Mouse (Mus musculus) layer of hippocampus, adult 2 months (tissue): ENCODE results near the gene Thumpd2. TPM values are rescaled to one million over a fixed set of nuclear protein-coding genes. Genes with fewer than 3 reads are reported as not detected.
A peak's percentile ranks its signal among the peaks of the same experiment; 100 is the strongest.

ENCODE experiments used
- DNase-seq, 2 experiments: peaks; one replicate each; pipeline ENCODE4 v3.0.0; 2022; ENCODE audit warnings: low spot score in 2 of 2
- H3K27ac ChIP-seq: fragments of 200-600 bp; 2 replicates; pipeline ENCODE4 v1.8.1; 2022
- H3K4me3 ChIP-seq: fragments of 200-600 bp; 2 replicates; pipeline ENCODE4 v1.8.1; 2022; ENCODE audit warnings: mild to moderate bottlenecking
- CTCF ChIP-seq: fragments of 200-600 bp; conservative IDR thresholded peaks from 2 replicates; pipeline ENCODE4 v1.8.1; 2022; ENCODE audit warnings: antibody characterized with exemption, mild to moderate bottlenecking, moderate library complexity
- total RNA-seq, 2 experiments: library from RNA; stranded (reverse); gene quantifications; 2 replicates each; pipeline ENCODE4 v1.2.3; 2021

The Thumpd2 gene
- total RNA-seq, 2 experiments from 2014 or later: 8.4 to 8.6 TPM

DNA sequence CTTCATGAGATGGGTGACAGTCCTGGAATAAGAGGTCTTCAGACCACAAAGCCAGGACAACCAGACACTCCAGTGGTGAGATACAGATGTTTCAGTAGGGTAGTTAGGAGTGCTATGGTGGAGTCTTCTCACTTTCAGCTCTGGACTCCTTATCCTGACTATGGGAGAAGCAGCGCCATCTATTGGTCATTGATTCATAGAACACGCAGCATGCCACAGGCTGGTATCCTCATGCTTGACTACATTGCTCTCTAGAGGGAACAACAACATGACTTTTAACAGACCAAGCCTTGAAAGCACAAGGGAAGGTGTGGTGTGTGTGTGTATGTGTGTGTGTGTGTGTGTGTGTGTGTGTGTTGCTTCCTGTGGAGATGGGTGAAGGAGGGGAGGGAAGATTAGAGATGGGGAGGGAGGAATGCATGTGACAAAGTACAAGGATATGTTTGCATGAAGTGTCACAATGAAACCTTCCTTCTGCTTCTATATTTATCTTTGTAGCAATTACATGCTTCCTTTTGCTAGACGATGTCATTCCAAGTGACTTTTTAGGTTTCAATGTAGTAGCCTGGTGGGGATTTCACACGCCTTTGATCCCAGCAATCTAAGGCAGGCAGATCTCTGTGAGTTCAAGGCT is 49.0 kb downstream of the Thumpd2 start:
- peak; percentile 47 to 69 for DNase-seq
- TF ChIP-seq CTCF: peak; percentile 80
- Histone ChIP-seq H3K4me3 (no peak overlapping the region), H3K27ac (no peak overlapping the region)

DNA sequence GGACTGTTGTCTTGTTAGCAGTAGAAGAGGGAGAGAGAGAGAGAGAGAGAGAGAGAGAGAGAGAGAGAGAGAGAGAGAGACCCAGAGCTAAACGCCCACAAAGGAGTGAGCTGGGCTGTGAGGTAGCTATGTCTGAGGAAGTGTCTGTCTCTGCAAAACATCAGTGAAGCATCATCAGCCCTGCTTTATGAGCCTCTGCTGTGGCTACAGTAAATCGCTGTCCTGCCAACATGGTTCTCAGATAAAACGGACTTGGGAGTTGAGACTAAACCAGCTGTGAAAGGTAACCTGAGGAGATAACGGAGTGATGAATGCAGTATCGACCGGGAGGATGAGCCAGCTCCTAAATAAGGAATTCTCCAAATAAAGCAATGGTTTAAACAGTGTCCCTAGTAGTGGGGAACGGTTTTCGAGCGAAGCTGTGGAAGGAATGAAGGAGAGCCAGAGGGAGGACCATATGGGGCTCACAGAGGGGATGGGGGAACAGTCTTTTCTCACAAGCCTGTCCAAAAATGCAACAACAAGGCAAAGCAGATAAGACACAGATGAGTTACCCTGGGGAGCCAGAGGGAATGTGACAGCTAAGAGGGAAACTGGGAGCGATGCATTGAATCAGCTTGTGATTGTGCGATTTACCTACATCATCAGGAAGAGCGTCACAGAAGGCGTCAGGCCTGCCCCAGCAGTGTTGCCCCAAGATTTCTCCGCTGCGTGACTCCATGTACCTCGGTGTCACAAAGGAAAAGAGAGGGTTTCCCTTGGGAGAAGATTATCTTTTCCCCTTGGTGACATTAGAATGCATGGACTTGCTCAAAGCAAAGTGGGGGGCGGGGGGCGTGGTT is 53.8 kb downstream of the Thumpd2 start:
- H3K4me3 ChIP-seq: no peak overlapping the region
- peak; percentile 56 to 66 for DNase-seq
- peak overlapping the region; percentile 84 for H3K27ac ChIP-seq

DNA sequence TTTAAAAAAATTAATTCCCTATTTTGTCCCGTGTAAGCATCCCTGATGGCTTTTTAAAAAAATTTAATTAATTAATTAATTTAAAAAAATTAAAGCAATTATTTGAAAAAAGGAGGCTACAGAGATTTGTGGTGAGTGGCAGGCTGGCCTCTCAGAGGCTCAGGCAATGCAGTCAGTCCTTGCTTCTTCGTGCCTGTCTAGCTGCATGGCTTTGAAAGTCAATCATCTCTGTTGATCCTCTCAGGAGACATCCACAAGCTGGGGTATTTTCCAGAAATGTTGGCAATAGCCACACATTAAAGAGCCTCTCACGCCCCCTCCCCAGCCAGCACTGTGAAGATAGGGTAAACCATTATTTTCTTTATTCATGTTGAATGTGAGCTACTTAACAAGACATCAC is 54.7 kb downstream of the Thumpd2 start:
- Histone ChIP-seq H3K4me3 (no peak overlapping the region), H3K27ac (no peak overlapping the region)
- TF ChIP-seq CTCF: no peak
- DNase-seq: no peak

More for the DNA sequence above, 53.8 kb downstream of the Thumpd2 start:
- no peak for TF ChIP-seq CTCF

DNA sequence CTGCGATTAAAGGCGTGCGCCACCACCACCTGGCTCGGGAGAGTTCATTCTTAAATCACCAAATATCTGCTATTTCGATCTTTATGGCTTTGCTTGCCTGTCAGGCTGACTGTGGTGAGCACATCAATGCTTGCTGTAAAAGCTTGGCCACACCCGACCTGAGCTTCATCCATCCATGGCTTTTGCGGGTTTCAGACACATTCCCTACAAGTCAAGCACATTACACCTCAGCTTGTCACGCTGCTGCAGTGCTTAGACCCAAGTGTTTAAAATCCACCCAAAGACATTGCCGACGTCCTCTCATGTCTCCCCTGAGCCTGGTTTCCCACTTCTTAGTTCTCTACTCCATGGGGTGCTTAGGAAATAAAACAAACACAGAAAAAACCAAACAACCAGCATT is 55.8 kb downstream of the Thumpd2 start:
- Histone ChIP-seq H3K27ac (no peak overlapping the region), H3K4me3 (no peak overlapping the region)
- no peak for TF ChIP-seq CTCF
- no peak for DNase-seq

DNA sequence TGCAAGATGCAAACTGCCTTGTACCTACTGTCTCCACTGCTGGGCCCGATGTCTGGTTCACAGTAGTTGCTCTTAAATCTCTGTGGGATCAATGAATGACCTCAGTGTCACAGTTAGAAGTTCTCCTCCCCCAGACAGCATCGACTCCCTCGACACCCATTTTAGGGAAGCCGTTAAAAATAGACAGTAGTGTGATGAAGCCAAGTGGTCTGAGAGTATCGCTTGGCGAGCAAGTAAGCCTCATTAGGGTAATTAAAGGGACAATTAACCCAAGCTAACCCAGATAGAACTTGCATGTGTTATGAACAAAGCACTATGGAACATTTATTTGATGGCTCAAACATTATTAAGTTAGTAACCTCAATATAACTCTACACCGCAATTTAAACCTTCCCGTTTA is 59.6 kb downstream of the Thumpd2 start:
- H3K27ac ChIP-seq: no peak overlapping the region
- TF ChIP-seq CTCF: no peak
- no peak for DNase-seq
- H3K4me3 ChIP-seq: no peak overlapping the region

DNA sequence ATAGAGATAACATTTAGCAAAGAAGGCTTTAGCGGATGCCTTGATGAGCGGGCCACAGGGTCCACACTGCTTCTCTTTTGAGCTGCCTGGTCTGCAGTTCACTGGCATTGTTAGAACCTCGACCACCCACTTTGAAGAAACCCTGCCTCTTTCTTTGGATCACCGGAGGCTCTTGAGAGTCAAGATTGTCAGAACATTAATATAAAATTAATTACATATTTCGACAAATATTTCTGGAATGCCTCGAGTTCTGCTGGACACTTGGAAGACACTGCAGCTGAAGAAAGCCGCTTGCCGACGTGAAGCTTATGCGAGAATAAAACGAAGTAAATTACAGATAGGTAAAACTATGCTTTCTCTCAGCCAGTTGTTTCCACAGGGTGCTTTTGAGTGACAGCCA is 60.4 kb downstream of the Thumpd2 start:
- Histone ChIP-seq H3K27ac (no peak overlapping the region), H3K4me3 (no peak overlapping the region)
- no peak for DNase-seq

DNA sequence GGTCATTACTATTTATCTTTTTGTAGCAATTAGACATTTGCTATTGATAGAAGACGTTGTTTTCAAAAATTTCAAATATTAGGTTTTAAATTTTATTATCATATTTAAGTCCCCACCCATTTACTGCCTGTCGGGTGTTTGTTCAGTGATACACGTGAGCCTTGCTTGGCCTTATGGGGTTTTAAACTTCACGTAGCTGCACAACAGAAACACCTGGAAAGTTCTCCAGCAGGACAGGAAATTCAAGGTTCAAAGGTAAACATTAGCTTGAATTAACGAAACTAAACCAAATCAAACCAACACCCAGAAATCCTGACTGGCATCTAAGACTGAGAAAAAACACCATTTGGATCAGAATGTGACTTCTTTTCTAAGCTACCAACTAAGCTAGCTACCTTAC is 62.8 kb downstream of the Thumpd2 start:
- no peak overlapping the region for H3K27ac ChIP-seq
- H3K4me3 ChIP-seq: no peak overlapping the region
- no peak for TF ChIP-seq CTCF
- no peak for DNase-seq

More for the DNA sequence above, 60.4 kb downstream of the Thumpd2 start:
- TF ChIP-seq CTCF: no peak

DNA sequence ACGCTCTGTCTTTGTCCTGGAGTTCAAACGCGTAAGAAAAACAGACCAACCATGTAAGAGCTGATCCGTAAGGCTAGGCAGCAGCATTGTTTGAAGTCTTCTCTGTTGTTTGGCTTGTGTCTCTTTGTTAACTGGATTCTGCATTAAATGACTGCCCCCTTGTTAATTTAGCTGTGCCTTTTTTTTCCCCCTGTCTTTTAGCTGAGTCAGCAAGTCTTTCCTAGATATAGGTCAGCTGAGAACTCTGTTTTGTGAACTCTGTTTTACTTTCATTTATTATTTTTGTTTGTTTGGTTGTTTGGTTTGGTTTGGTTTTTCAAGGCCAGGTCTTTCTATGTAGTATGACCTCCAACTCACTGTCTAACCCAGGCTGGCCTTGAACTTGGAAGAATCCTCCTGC is 63.2 kb downstream of the Thumpd2 start:
- Histone ChIP-seq H3K27ac (no peak overlapping the region), H3K4me3 (no peak overlapping the region)
- no peak for DNase-seq
- no peak for TF ChIP-seq CTCF

DNA sequence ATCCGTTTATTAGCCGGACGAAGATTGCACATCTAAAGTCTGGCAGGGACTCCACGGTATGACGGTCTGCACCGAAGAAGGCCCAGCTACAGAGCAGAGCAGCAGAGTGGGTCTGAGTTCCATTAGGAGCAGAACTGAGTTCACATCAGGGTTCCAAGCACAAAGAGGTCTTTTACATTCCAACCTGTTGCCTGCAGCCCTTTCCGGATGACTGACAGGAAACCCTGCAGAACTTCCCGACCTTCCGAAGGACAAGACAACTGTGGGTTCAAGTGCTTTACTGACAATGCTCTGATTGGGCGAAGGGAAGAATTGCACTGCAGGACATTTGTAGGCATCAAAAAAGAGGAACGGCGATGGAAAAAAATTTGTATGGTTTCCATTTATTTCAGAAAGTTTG is 63.9 kb downstream of the Thumpd2 start:
- no peak for TF ChIP-seq CTCF
- Histone ChIP-seq H3K27ac (no peak overlapping the region), H3K4me3 (no peak overlapping the region)
- no peak for DNase-seq

DNA sequence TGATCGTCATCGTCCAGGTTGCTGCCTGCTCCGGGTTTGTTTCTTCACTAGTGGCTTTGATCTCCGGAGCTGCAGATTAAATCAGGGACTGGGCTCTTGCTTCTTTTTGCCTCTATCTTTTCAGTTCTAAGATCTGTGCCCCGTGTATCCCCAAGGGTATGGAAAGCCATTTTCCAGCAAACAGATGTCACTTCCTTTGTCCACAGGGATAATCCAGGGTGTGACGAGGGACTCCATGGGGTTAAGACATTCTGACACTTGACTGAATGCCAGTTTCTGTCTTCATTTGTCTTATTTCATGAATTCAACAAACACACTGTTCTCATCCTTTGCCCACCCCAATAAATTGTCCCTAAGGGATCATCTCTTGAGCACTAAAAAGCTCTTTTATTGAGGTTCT is 65.9 kb downstream of the Thumpd2 start:
- DNase-seq: no peak
- no peak for TF ChIP-seq CTCF

DNA sequence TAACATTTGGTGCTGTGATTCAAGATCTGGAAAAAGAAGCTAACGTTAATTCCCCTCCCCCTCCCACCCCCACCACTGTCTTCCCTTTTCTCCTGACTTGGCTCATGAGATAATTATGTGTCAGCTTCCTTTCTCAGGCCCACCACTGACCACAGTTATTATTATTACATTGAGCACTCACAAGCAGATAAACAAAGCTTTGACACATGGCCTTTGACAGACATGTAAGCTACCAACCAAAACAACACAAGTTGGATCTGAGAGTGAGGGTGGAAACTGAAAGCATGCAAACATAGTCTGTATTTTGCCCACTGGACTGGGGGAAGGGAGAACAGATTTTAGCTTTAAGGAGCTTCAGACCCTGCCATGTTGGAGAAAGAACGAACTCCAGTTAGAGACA is 67.7 kb downstream of the Thumpd2 start:
- Histone ChIP-seq H3K4me3 (no peak overlapping the region), H3K27ac (0 out of 2 replicates have a peak overlapping the region, but pooled peaks have one; percentile 18)
- TF ChIP-seq CTCF: no peak
- no peak for DNase-seq

More for the DNA sequence above, 65.9 kb downstream of the Thumpd2 start:
- no peak overlapping the region for H3K27ac ChIP-seq
- H3K4me3 ChIP-seq: no peak overlapping the region

DNA sequence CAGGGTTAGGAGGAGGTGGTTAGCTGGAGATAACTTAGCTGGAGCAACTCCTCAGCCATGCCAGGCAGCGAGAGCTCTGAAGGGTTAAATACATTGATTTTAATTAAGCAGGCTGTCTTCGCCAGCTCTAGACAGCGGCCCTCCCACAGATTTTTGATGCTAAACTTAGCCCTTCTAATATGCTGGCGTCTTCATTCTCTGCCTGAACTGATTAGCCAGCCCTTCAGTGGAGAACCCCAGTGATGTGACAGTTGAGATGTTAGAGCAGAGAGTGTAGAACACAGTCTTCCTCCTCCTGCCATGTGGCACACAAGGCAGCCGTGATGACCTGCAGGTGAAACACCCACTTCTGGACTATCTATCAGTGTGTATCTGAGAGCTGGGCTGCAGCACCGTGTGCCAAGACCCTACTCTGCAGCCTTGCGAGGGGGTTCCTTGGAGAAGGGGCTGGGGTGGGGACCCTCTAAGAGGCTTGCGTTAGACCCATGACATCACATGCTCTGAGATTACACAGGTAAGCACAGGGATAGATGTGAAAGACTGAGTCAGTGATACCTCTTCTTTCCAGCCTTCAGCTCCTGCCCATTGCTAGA is 73.3 kb downstream of the Thumpd2 start:
- TF ChIP-seq CTCF: no peak
- no peak overlapping the region for H3K27ac ChIP-seq

DNA sequence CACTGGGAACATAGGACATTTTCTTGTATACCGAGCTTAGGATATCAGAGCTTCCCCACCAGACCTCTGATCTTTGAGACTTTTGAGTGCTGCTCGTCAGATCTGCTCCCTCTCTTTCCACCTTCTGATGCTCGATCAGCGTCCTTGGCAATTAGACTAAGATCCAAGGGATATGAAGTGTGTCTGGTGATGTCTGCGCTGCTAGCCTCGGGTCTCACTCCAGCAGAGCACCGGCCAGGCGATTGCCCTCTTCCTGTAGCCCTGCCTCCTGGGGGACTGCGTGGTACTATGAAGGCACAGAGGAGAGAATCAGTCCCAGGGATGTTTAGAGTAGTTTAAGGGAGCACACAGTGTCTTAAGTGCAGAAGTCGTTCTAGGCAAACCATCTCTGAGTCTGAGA is 81.9 kb downstream of the Thumpd2 start:
- DNase-seq: no peak
- peak overlapping the region; percentile 92 for H3K27ac ChIP-seq
- no peak for TF ChIP-seq CTCF

More for the DNA sequence above, 73.3 kb downstream of the Thumpd2 start:
- no peak overlapping the region for H3K4me3 ChIP-seq
- DNase-seq: no peak

More for the DNA sequence above, 81.9 kb downstream of the Thumpd2 start:
- H3K4me3 ChIP-seq: peak overlapping the region; percentile 23
